9 mouse cellular contexts compared by ENCODE assay signal in the genomic region with DNA sequence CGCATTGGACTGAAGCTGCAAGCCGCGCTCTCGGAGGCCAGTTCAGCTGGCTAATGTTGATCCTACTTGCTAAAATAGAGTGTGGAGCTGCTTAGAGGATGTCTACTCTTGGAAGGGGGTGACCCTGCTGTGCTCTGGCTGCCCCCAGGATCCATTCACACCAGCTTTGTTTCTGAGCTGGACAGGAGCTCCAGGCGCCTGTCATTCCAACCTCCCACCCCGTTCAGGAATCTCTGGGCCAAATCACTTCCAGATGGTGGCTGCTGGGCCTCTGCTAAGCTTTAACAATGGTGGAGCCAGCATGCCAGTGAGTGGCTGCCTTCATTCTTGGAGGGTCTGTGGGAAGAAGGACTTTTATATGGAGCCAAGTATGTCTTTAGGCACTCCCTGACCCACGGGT. TPM values are rescaled to one million over a fixed set of nuclear protein-coding genes. Genes with fewer than 3 reads are reported as not detected.
DNase-seq lines count a peak whose midpoint lies in the region; ATAC-seq lines count a peak whose summit lies in the region.
"Had no signal": no experiment of that assay in that cellular context is flagged by ENCODE, and none has a peak within 500 bp of the region (broad histone marks: within the 10 kb centered on the region; RNA-seq: fewer than 3 reads in every experiment).

No protein-coding gene starts in this region.

- H3K9me3 ChIP-seq in midbrain, embryonic 15.5 days = no peaks in the 10 kb centered on the region
- H3K9me3 ChIP-seq in midbrain, embryonic 16.5 days (replicated peaks; ENCODE audit: control insufficient read depth, low read length, poor library complexity, severe bottlenecking) = no peaks in the 10 kb centered on the region
- H3K9me3 ChIP-seq in hindbrain, embryonic 15.5 days = no peaks in the 10 kb centered on the region
- H3K9me3 ChIP-seq in stomach, embryonic 15.5 days = no peaks in the 10 kb centered on the region
- no peaks in the 10 kb centered on the region for H3K9me3 ChIP-seq in kidney, embryonic 15.5 days (replicated peaks)

- no peak for ATAC-seq in midbrain, embryonic 15.5 days (replicated peaks)
- ATAC-seq in midbrain, embryonic 16.5 days = no peak
- no peak for ATAC-seq in hindbrain, embryonic 15.5 days (ENCODE audit: low FRiP score, low read depth)
- no peak for ATAC-seq in stomach, embryonic 15.5 days (ENCODE audit: insufficient read depth, low FRiP score, low read depth)
- ATAC-seq in kidney, embryonic 15.5 days (replicated peaks; ENCODE audit: low FRiP score) = no peak

- no peaks in the 10 kb centered on the region for H3K27me3 ChIP-seq in midbrain, embryonic 15.5 days (replicated peaks)
- H3K27me3 ChIP-seq in midbrain, embryonic 16.5 days (ENCODE audit: control insufficient read depth, insufficient read depth, low read depth, low read length) = no peaks in the 10 kb centered on the region
- no peaks in the 10 kb centered on the region for H3K27me3 ChIP-seq in hindbrain, embryonic 15.5 days
- no peaks in the 10 kb centered on the region for H3K27me3 ChIP-seq in stomach, embryonic 15.5 days (replicated peaks)
- H3K27me3 ChIP-seq in kidney, embryonic 15.5 days = no peaks in the 10 kb centered on the region

- no peak overlapping the region for H3K9ac ChIP-seq in midbrain, embryonic 15.5 days
- H3K9ac ChIP-seq in midbrain, embryonic 16.5 days (ENCODE audit: low read depth, low read length) = no peak overlapping the region
- H3K9ac ChIP-seq in hindbrain, embryonic 15.5 days = no peak overlapping the region
- H3K9ac ChIP-seq in stomach, embryonic 15.5 days = no peak overlapping the region
- H3K9ac ChIP-seq in kidney, embryonic 15.5 days = no peak overlapping the region

- DNase-seq in cerebellum, postnatal 10 days = peak; percentile 28 to 54
- DNase-seq in cerebellum, postnatal 25 days = no peak
- DNase-seq in cerebellum, postnatal 36 days = no peak

- H3K4me1 ChIP-seq in midbrain, embryonic 15.5 days = peaks cover 45% of the 10 kb centered on the region
- peaks cover 29% of the 10 kb centered on the region for H3K4me1 ChIP-seq in midbrain, embryonic 16.5 days (ENCODE audit: control insufficient read depth, insufficient read depth, low read length)
- H3K4me1 ChIP-seq in hindbrain, embryonic 15.5 days (replicated peaks) = peaks cover 52% of the 10 kb centered on the region
- peaks cover 58% of the 10 kb centered on the region for H3K4me1 ChIP-seq in stomach, embryonic 15.5 days
- peaks cover 70% of the 10 kb centered on the region for H3K4me1 ChIP-seq in kidney, embryonic 15.5 days

- no peak overlapping the region for H3K4me2 ChIP-seq in midbrain, embryonic 15.5 days
- H3K4me2 ChIP-seq in midbrain, embryonic 16.5 days (ENCODE audit: low read length) = no peak overlapping the region
- H3K4me2 ChIP-seq in hindbrain, embryonic 15.5 days = no peak overlapping the region
- H3K4me2 ChIP-seq in stomach, embryonic 15.5 days = no peak overlapping the region
- H3K4me2 ChIP-seq in kidney, embryonic 15.5 days = no peak overlapping the region

- H3K4me3 ChIP-seq in midbrain, embryonic 15.5 days = no peak overlapping the region
- no peak overlapping the region for H3K4me3 ChIP-seq in midbrain, embryonic 16.5 days (ENCODE audit: low read depth, low read length)
- no peak overlapping the region for H3K4me3 ChIP-seq in hindbrain, embryonic 15.5 days
- H3K4me3 ChIP-seq in stomach, embryonic 15.5 days (replicated peaks) = no peak overlapping the region
- H3K4me3 ChIP-seq in kidney, embryonic 15.5 days (replicated peaks) = no peak overlapping the region

- WGBS in midbrain, embryonic 15.5 days = 42% methylated on average over 7 of the region's 7 CpGs
- 46% methylated on average over 7 of the region's 7 CpGs for WGBS in midbrain, embryonic 16.5 days
- 50% methylated on average over 7 of the region's 7 CpGs for WGBS in hindbrain, embryonic 15.5 days
- WGBS in stomach, embryonic 15.5 days = 62% methylated on average over 7 of the region's 7 CpGs
- WGBS in kidney, embryonic 15.5 days = 56% methylated on average over 7 of the region's 7 CpGs

- no peaks in the 10 kb centered on the region for H3K36me3 ChIP-seq in midbrain, embryonic 15.5 days (replicated peaks)
- H3K36me3 ChIP-seq in midbrain, embryonic 16.5 days (ENCODE audit: control insufficient read depth, insufficient read depth, low read length) = no peaks in the 10 kb centered on the region
- H3K36me3 ChIP-seq in hindbrain, embryonic 15.5 days = no peaks in the 10 kb centered on the region
- H3K36me3 ChIP-seq in stomach, embryonic 15.5 days = no peaks in the 10 kb centered on the region
- H3K36me3 ChIP-seq in kidney, embryonic 15.5 days = no peaks in the 10 kb centered on the region

- 0 out of 2 replicates have a peak overlapping the region, but pooled peaks have one; percentile 24 for H3K27ac ChIP-seq in midbrain, embryonic 15.5 days
- no peak overlapping the region for H3K27ac ChIP-seq in midbrain, embryonic 16.5 days (ENCODE audit: low read length)
- H3K27ac ChIP-seq in hindbrain, embryonic 15.5 days (replicated peaks) = 0 out of 2 replicates have a peak overlapping the region, but pooled peaks have one; percentile 26
- 0 out of 2 replicates have a peak overlapping the region, but pooled peaks have one; percentile 11 for H3K27ac ChIP-seq in stomach, embryonic 15.5 days
- no peak overlapping the region for H3K27ac ChIP-seq in kidney, embryonic 15.5 days

RNA-seq across cellular contexts. Expression of a gene that starts 4.9 kb away (rescaled TPM):
- polyA plus RNA-seq in midbrain, embryonic 15.5 days (2015; fragmentation: Nextera tagmentation; extraction: Ambion mirVana) = 12.0 and 12.6 TPM in 2 replicates
- polyA plus RNA-seq in midbrain, embryonic 16.5 days (2015; fragmentation: Nextera tagmentation; extraction: Ambion mirVana) = 7.0 and 12.4 TPM in 2 replicates
- 7.8 and 22.5 TPM in 2 replicates for polyA plus RNA-seq in hindbrain, embryonic 15.5 days (2015; fragmentation: Nextera tagmentation; extraction: Ambion mirVana)
- 17.4 and 20.3 TPM in 2 replicates for polyA plus RNA-seq in stomach, embryonic 15.5 days (2015; fragmentation: Nextera tagmentation; extraction: Ambion mirVana)
- polyA plus RNA-seq in kidney, embryonic 15.5 days (2015; fragmentation: Nextera tagmentation; extraction: Ambion mirVana) = 19.4 and 20.6 TPM in 2 replicates

RNA-seq across cellular contexts. Expression of a gene that starts 31.3 kb away (rescaled TPM):
- not detected in 2 replicates for polyA plus RNA-seq in midbrain, embryonic 15.5 days (2015; fragmentation: Nextera tagmentation; extraction: Ambion mirVana)
- 0.68 and 1.2 TPM in 2 replicates for polyA plus RNA-seq in midbrain, embryonic 16.5 days (2015; fragmentation: Nextera tagmentation; extraction: Ambion mirVana)
- polyA plus RNA-seq in hindbrain, embryonic 15.5 days (2015; fragmentation: Nextera tagmentation; extraction: Ambion mirVana) = 0.49 and 0.52 TPM in 2 replicates
- 0.32 TPM in 1 of 2 replicates, not detected in the other for polyA plus RNA-seq in stomach, embryonic 15.5 days (2015; fragmentation: Nextera tagmentation; extraction: Ambion mirVana)
- polyA plus RNA-seq in kidney, embryonic 15.5 days (2015; fragmentation: Nextera tagmentation; extraction: Ambion mirVana) = not detected in 2 replicates
- polyA plus RNA-seq: heart, embryonic 16.5 days had no signal

Comparison
In these comparisons a context has a peak if more than half of its experiments do, and no peak if none do; other contexts are left out.
1. DNase-seq: peak in cerebellum, postnatal 10 days (2 of 2); none in cerebellum, postnatal 25 days (0 of 2) and cerebellum, postnatal 36 days (0 of 2).
2. H3K27ac ChIP-seq: peak in midbrain, embryonic 15.5 days (single experiment), hindbrain, embryonic 15.5 days (single experiment) and stomach, embryonic 15.5 days (single experiment); none in midbrain, embryonic 16.5 days (single experiment) and kidney, embryonic 15.5 days (single experiment).